Mouse (Mus musculus) thymus, adult 2 months (tissue): ENCODE results near the gene Tlx1.

Source experiments
- CTCF ChIP-seq: fragments of 200-500 bp; IDR thresholded peaks from 2 replicates; pipeline ENCODE4 v1.5.1; 2012; ENCODE audit warnings: mild to moderate bottlenecking, control low read depth, low read length, moderate library complexity, borderline replicate concordance; ENCODE audit not compliant: control insufficient read depth, poor library complexity, insufficient read depth; ENCODE audit errors: extremely low read depth
- POLR2A ChIP-seq: fragments of 200-500 bp; IDR thresholded peaks from 2 replicates; pipeline ENCODE4 v1.6.1; 2012; ENCODE audit warnings: mild to moderate bottlenecking, low read length, control low read depth, moderate library complexity; ENCODE audit not compliant: control insufficient read depth, poor library complexity, insufficient read depth; ENCODE audit errors: extremely low read depth

DNA sequence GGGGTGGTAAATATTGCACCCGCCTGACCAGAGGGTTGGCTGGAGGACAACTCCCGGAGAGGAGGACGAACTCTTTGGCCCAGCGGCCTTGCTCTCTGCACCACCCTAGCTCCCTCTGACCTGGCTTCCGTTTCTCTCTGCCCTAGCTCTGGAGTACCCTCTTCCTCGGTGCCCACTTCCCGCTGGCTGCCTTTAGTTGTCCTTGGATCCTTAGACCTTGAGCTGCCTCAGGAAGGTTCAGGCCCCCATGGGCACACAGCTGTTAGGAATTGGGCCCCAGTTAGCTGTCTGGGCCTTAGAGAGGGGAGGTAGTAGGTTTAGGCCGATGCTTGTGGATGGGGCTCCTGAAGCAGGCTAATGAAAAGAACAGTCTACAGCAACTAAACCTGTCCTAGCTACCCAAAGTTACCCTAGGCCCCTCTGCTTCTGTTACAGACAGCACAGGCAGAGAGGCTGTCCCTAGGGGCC lies 1.7 kb downstream of the Tlx1 start:
- TF ChIP-seq CTCF: no peak
- no peak for TF ChIP-seq POLR2A
